Mouse (Mus musculus) spleen, adult 10 weeks (tissue): ENCODE data around the gene Vmn1r15. TPM values are rescaled to one million over a fixed set of nuclear protein-coding genes. Genes with fewer than 3 reads are reported as not detected.

Experiments
- polyA plus RNA-seq: library from polyadenylated mRNA; stranded (reverse); fragments of 350-450 nt; fragmentation: Illumina TruSeq; extraction: RNeasy Lipid Tissue Mini Kit (QIAGEN cat#74804); gene quantifications from one replicate; pipeline ENCODE4 v1.2.3, GENCODE M21; 2015; ENCODE audit warnings: low replicate concordance; ENCODE audit not compliant: insufficient read depth

Vmn1r15 gene
- not detected for polyA plus RNA-seq

GRCm38 (mm10) chr6:57257652-57258051 lies at the start of gene Vmn1r15:
TSS of gene Vmn1r15 (plus strand) at chr6:57257952.

GRCm38 (mm10) chr6:57231386-57231785 lies 26.4 kb upstream of the Vmn1r15 start, which contains the start of gene Vmn1r14:
TSS of gene Vmn1r14 (plus strand) at chr6:57231686.

Other genes with a start within 250 kb of the Vmn1r15 start
- gene Vmn1r7, start 232.6 kb upstream of the Vmn1r15 start, polyA plus RNA-seq = not detected
- not detected for gene Vmn1r8, start 225.7 kb upstream of the Vmn1r15 start, polyA plus RNA-seq
- gene Vmn1r9, start 191.2 kb upstream of the Vmn1r15 start, polyA plus RNA-seq = not detected
- gene Vmn1r10, start 148.5 kb upstream of the Vmn1r15 start, polyA plus RNA-seq = not detected
- not detected for gene Vmn1r11, start 124.5 kb upstream of the Vmn1r15 start, polyA plus RNA-seq
- not detected for gene Vmn1r12, start 101.0 kb upstream of the Vmn1r15 start, polyA plus RNA-seq
- not detected for gene Vmn1r13, start 54.7 kb upstream of the Vmn1r15 start, polyA plus RNA-seq
- not detected for gene Vmn1r14, start 26.3 kb upstream of the Vmn1r15 start, polyA plus RNA-seq
- not detected for gene Vmn1r16, start 71.5 kb downstream of the Vmn1r15 start, polyA plus RNA-seq
- gene Vmn1r17, start 105.8 kb downstream of the Vmn1r15 start, polyA plus RNA-seq = not detected
- not detected for gene Vmn1r18, start 137.8 kb downstream of the Vmn1r15 start, polyA plus RNA-seq
- not detected for gene Vmn1r19, start 145.8 kb downstream of the Vmn1r15 start, polyA plus RNA-seq
- not detected for gene Vmn1r20, start 171.0 kb downstream of the Vmn1r15 start, polyA plus RNA-seq